Mouse (Mus musculus): Measurements from ENCODE around the gene Tmem26. TPM values are rescaled to one million over a fixed set of nuclear protein-coding genes. Genes with fewer than 3 reads are reported as not detected.

Tmem26 gene
- polyA plus RNA-seq (2012; rRNA removed; ENCODE audit: low replicate concordance) = 1.6 and 2.3 TPM in 2 replicates

DNA sequence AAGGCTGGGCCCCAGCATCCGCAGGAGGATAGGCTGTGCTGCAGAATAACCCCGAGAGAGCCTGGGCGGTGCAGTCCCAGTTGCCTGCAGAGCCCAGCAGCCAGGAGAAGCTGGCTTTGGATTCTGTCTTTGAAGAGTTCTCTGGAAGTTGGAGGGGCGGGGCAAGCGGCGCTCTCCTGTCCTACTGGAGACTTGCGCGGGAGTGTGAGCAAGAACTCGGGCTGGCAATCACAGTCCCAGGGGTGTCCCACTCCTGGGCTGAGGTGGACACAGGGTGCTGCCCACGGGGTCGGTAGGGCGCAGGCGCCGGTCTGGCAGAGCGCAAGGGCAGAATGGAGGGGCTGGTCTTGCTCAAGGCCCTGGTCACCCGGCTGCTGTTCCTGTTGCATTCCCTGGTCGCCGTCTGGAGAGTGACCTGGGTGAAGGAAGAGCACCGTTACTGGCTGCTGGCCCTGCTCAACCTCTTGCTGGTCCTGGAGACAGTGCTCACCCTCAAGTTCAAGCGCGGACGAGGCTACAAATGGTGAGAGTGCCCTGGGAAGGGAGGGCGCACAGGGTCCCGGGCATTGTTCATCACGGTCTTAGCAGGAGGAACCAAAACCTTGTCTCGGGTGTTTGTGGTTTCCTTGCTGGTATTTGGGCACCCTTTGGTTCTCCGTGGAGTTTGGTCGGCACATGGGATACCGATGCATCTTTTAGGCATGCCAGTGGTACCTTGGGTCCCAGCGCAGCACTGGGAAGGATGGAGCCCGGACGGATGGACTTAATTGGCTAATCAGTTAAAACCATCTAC, at the start of gene Tmem26:
TSS of gene Tmem26 (plus strand) at position 79 of the 793 bp plus-strand sequence.

Other genes starting within 250 kb of the Tmem26 start
- 0.11 TPM in 1 of 2 replicates, not detected in the other for gene Cabcoco1, start 181.8 kb upstream of the Tmem26 start, polyA plus RNA-seq (2012; rRNA removed; ENCODE audit: low replicate concordance)

All from mammary gland, adult 2 months (tissue).